ENCODE assay signal across 14 mouse cellular contexts in the genomic region with DNA sequence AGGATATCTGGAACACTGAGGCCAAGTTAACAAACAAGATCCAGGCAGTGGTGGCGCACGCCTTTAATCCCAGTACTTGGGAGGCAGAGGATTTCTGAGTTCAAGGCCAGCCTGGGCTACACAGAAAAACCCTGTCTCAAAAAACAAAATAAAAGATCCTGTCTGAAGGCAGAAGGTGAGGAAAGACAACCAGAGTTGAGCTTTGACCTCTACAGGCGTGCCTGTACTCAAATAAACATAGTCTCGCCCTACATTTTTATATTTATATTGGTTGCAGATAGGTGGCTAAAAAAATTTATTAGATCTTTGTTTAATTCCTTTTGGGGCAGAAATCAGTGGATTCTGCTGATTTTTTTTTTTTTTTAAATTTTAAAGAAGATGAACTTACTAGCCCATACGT.
"Had no signal": no experiment of that assay in that cellular context is flagged by ENCODE, and none has a peak within 500 bp of the region (broad histone marks: within the 10 kb centered on the region; RNA-seq: fewer than 3 reads in every experiment).

No protein-coding gene starts in this region.

- H3K27me3 ChIP-seq: lung, embryonic 15.5 days; megakaryocyte, embryonic 14.5 days; midbrain, embryonic 12.5 days; neural tube, embryonic 12.5 days had no signal

- H3K9me3 ChIP-seq: lung, embryonic 15.5 days; megakaryocyte, embryonic 14.5 days; midbrain, embryonic 12.5 days; neural tube, embryonic 12.5 days had no signal

- DNase-seq: lung, adult 18-20 months; lung, postnatal 14 days; lung, postnatal 36 days; midbrain, embryonic 14.5 days; right cerebral cortex, postnatal 14 days; spleen, adult 18-20 months; thymus, adult 2 months; thymus, postnatal 25 days; thymus, postnatal 4 days had no signal

- H3K9ac ChIP-seq: lung, embryonic 15.5 days; midbrain, embryonic 12.5 days; neural tube, embryonic 12.5 days had no signal

- H3K4me2 ChIP-seq: lung, embryonic 15.5 days; midbrain, embryonic 12.5 days; neural tube, embryonic 12.5 days had no signal

- H3K4me3 ChIP-seq: lung, embryonic 15.5 days; megakaryocyte, embryonic 14.5 days; midbrain, embryonic 12.5 days; neural tube, embryonic 12.5 days had no signal

- H3K27ac ChIP-seq: lung, embryonic 15.5 days; macrophage; midbrain, embryonic 12.5 days; neural tube, embryonic 12.5 days had no signal
